Mouse (Mus musculus): ENCODE results near the gene Cacfd1.

Cacfd1 gene

DNA sequence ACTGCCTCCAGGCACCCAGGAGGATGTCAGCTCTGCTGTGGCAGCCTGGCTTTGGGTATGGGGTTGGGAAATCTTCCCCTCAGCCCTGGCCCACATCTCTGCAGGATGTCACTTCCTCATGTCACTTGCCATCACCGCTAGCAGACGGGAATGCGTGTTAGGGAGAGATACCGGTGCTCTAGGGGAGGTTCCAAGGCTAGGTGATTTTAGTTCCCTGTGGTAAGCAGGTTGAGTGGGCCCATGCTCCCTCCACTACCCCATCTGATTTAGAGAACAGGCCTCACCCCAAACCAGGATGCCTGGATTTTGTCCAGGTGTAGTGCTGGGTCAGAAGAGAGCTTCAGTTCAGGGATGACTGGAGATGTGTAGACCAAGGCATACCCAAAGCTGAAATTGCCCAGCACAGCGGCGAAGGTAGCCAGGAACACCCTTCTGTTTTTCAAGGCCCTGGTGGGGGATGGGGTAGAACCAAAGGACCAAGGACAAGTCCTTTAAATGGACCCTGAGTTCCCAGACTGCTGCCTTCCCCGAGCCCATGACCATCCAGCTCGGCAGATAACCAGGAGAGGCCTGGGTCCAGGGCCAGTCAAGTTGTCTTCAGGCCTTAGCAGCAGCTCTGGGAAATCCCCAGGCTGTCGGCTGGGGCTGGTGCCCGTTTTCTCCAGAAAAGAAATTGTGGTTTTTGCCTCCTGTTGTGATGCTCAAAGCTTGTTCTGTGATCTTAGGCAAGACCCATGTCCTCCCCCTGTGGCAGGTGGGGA lies 17.3 kb downstream of the Cacfd1 start:
- no peak for DNase-seq (ENCODE audit: low spot score in 2 of 2)

DNA sequence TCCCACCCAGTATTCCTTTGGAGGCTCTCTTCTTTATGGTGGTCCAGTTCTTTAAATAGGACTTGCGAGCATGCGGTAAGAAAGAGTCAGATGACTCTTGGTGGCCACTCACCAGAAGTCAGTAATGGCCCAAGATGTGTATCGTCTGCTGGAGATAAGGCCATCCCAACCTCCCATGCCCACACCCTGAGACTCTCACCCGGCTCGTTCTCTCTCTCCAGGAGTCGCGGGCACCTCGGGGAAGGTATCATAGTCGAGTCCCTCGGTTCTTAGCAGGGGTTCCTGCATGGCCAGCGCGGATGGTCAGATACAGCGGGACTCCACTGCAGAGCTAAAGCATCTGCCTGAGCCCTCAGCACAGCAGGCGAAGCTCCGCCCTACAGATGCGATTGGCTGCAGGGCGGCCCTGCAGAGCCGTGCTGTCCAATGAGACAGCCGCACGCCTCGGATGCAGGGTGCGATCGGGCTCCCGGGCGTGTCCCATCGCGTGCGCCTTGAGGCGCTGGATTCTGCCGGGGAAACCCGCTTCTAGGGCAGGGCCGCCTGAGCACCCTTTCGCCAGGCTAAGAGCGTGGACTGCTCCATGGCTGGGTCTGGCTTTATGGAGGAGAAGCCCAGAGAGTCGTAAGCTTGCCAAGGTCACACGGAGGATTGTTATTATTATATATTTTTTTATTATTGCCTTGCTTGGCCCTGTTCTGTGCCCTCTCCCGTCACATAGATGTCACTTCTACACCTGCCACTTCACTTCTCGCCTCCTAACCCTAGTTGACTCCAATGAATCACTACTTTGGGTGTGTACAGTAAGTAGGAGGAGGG lies 18.1 kb downstream of the Cacfd1 start, which contains the start of gene Slc2a6:
TSS of gene Slc2a6 (minus strand) at position 381 of the 819 bp plus-strand sequence.
- peak; percentile 59 to 79 for DNase-seq (ENCODE audit: low spot score in 2 of 2)

DNA sequence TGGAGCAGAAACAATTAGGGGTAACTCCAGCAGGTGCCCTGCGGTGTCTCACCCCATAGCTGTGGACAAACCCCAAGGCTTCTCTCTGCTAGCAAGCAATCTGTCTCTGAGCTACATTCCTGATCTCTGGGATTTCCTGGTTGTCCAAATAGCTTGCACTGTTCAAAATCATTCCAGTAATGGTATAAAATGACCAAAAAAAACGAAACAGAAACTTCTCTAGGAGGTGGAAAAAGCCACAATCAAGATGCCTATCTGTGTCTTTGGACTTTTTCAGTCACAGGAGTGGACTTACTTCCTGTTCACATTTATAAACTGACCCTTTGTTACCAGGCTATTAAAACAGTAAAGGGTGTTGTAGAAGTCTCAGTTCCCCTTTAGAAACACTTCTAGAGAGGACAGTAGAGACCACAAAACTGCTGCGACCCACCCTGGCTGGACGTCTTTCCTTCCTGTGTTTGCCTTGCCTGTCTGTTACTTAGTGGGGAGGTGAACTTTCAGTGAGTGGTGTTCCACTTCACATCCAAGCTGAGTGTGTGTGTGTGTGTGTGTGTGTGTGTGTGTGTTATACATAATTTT lies 18.8 kb downstream of the Cacfd1 start:
- DNase-seq (ENCODE audit: low spot score in 2 of 2) = no peak

DNA sequence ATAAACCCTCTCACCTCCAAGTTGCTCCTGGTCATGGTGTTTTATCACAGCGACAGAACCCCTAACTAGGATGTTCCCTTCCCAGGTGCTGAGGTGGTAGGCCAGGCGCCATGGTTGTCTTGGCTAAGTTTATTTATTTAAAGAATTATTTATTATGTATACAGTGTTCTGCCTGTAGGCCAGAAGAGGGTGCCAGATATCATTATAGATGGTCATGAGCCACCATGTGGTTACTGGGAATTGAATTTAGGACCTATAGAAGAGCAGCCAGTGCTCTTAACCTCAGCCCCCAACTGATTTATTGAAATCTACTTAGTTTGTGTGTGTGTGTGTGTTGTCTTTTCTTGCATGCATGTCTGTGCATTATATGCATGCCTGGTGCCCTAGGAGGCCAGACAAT lies 22.6 kb downstream of the Cacfd1 start:
- DNase-seq (ENCODE audit: low spot score in 2 of 2) = no peak

DNA sequence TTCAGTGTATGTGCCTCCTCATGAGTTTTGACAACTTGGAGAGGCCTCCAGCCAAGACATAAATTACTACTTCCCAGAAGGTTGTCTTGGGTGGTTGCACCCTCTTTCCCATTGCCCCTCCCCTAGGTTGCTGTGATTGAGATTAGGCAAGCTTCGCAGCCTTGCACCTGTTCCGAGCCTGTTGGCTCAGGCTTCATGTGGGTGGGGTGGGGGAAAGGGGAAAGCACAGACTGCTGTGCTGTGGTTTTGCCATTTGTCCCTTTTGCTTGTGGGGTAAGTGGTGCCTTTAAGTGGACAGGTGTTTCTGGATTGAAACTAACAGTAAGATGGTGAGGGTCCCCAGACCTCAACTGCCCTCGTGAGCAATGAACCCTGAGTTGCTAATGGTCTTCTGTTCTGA lies 26.3 kb downstream of the Cacfd1 start:
- DNase-seq (ENCODE audit: low spot score in 2 of 2) = no peak

DNA sequence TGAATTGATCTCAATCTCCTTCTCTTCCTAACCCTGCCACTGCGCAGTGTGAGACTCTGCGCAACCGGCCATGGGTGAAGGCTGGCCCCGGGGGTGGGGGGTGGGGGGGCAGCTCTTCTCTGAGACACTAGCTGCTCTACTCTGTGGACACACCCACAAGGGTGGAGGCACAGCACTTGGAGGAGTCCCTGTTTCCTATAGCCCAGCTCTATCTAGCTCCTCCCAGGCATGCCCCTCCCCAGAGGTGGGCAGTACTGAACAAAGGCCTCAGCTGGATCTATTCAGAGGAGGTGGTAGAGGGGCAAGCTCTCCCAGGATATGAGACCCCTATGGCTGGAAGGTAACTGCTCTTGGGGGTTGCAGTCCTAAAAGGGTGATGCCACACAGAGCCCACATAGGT lies 27.3 kb downstream of the Cacfd1 start:
- DNase-seq (ENCODE audit: low spot score in 2 of 2) = no peak

DNA sequence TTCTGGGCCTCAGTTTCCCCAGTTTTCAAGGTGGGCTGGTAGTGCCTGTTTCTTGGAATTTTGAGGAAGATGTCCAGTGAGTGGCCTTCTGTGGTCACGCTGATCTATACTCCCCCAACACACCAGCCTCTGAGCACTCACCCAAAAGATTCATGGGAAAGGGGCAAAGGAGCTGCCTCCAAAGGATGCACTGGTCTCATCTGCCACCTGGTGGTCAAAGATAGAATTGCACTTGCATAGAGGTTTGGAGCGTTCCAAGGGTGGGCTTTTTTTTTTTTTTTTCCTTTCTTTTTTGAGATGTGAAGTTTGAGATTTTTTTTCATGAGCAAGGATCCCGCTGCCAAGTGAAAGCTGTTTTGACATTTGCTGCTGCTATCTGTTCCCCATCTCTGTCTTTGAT lies 28.9 kb downstream of the Cacfd1 start:
- peak; percentile 66 to 86 for DNase-seq (ENCODE audit: low spot score in 2 of 2)

DNA sequence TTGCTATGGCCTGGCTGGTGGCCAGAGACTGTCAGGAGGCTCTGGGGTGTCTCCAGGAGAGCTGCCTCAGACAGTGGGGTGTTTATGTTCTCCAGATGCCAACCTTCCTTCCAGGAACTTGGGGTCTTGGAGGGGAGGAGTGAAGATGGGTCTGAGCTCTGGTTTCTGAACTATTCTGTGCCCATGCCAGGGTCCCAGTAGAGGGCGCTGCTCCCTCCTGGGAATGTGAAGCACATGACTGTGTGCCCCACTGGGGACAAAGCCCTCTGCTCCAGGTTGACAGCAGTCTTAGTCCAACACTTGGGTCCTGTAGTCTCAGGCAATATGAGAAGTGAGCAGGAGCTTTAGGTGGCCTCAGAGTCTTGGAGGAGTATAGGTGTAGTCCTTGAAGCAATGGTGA lies 29.6 kb downstream of the Cacfd1 start:
- no peak for DNase-seq (ENCODE audit: low spot score in 2 of 2)

DNA sequence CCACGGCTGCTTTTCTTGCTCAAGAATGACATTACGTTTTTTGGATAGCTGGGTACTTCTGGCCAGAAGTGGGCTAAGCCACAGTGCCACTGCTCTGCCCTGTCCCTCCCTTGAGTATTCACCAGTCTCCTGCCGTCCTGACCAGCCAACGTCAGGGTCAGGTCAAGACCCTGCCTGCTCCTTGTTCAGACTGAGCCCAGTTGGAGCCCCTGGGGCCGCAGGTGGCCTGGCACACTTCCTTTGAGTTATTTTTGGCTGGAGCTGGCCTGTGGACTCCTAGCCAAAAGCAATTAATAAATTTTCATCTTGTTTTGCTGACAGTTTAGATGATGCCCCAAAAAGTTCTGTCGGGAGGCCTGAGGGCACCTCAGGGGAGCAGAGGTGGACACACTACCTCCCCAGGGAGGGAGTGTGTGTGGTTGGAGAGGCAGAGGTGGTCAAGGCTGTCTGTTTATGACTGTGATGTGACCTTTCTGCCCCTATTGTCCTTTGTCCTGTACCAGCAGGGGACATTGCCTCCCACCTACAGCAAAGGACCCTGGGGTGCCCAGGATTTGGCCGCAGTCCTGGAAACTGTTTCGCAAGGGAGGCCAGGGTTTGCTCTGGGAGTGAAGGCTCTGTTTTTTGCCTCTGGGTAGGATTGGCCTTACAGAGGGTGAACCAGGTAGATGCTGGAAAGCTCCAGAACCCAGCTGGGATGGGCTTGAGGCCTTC lies 32.6 kb downstream of the Cacfd1 start:
- no peak for DNase-seq (ENCODE audit: low spot score in 2 of 2)

DNA sequence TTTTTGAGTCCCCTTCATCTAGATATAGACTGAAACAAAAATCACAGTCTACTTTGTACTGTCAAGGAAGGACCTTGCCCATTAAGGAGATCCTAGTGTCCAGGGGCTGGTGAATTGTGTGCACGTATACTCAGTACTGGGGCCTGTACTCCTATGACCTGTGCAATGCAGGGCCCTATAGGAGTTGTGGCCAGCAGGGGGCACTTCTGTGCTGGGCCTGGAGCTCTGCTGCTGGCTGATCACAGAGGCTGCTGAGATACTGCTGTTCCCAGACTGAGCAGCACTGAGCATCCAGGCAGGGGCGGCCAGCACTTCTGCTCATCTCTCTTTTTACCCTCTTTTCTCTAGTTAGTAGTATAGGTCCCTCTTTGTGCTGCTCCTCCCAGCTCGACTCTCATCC lies 33.7 kb downstream of the Cacfd1 start:
- peak; percentile 77 to 89 for DNase-seq (ENCODE audit: low spot score in 2 of 2)

DNA sequence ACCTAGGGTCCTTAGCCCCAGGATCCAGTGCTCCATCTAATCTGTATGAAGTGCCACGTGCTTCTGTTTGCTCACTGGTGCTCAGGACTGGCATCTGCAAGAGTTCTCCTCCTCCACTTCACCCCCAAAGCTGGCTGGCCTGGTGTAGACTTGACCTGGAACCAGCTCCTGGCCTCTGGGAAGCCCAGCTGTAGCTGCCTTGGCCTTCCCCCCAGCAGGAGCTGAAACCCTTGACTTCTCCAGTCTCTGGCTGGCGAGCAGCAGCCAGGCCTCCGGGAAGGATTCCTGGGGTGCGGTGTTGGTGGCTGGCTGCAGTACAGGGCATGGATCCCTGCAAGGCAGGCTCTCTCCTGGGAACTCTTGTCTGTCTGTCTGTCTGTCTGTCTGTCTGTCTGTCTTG lies 34.4 kb downstream of the Cacfd1 start:
- DNase-seq (ENCODE audit: low spot score in 2 of 2) = no peak

DNA sequence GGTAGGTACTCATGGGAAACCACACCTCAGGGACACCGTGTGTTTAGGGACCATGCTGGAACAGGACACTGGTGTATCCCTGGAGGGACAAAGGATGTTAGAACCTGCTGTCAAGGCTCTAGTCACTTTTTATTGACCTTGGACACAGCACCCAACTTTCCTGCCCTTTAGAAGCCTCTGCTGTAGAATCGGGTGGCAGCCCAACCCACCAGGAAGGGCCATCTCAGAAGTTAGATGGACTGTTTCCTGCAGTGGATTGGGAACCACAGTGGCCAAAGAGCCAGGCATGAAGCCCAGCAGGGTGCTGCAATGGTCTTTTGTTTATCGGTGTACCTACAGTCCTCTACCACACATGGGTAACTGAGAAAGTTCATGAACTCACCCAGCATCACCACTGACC lies 34.9 kb downstream of the Cacfd1 start:
- no peak for DNase-seq (ENCODE audit: low spot score in 2 of 2)

DNA sequence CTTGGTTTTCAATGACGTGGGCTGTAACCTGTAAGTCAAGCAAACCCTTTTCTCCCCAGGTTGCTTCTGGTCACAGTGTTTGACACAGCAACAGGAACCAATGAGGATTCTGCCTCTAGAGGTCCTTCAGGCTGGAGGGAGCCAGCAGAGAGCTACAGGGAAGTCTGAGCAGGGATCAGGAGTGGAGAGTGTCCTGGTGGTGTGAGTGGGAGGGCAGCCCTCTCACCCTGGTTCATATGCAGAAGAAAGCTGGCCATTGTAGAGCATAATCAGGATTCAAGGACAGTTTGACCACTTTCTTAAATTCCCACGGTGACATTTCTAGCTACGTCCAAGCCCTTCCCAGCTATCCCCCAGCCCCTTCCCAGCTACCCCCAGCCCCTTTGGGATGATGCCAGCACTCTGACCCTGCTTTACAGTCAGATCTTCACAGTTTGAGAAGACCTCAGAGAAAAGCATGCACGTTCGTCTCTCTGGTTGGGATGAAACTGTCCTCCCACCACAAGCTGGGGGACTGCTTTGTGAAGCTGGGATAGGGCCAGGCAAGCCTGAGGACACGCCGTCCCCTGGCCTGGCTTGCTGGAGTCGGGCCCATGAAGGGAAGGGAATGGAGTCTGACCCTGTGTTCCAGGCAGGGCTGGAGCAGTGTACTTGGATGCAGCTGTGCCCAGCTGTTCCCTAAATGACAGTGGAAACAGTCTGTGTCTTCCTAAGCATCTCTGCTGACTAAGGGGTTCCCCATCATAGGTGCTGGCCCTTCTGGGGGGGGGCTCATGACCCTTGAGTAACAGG lies 36.4 kb downstream of the Cacfd1 start:
- no peak for DNase-seq (ENCODE audit: low spot score in 2 of 2)

DNA sequence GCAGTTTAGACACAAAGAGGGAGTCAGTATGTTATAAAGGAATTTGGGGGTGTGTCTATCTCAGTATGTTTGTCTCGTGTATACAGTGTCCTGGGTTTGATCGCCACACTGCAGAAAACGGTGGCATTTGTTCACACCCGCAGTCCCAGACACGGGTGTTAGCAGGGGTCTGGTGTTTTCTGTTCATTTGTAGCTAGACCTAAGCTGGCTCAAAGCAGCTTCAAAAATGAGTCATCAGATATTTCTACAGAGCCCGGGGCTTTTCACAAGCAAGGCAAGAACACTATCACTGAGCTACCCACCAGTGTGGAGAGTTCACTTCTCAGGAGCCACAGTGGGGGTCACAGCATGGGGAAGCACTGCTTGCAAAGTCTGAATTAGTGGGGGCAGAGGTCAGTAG lies 39.7 kb downstream of the Cacfd1 start:
- DNase-seq (ENCODE audit: low spot score in 2 of 2) = no peak

DNA sequence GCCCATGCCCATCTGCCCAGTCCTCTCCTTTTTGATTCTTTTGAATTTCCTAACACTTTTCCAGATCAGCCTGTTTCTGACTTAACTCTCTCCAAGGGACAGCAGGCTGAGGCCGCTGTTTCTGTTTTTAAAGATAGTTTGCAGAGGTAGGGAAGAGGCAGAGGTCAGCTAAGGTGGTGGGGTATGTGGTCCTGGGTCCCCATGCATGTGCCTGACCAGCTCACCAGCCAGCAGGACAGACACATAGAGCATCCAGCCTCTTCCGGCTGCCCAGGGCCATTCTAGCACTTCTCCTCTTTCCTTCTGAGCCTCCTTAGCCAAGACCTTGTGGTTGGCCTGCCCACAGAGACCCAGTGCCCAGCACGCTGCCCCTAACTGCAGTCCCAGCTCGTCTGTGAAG lies 48.5 kb downstream of the Cacfd1 start:
- DNase-seq (ENCODE audit: low spot score in 2 of 2) = no peak

DNA sequence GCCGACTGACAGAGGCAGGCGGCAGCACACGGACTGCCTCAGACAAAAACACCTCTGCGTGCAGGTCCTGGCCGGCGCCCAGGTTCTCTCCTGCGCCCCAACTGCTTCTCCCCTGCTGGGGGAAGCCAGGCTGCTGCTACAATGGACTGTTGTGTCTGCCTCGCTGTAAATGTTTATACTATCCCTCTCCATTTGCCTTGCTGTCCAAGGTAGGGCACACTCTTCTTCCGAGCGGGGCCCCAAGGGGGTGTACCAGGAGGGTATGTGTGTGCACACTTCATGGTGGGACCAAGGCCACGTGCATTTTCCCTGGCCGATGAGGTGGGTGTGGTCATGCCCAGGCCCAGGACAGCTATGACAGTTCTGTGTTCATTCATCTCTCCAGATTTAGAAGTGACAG lies 49.0 kb downstream of the Cacfd1 start:
- no peak for DNase-seq (ENCODE audit: low spot score in 2 of 2)

DNA sequence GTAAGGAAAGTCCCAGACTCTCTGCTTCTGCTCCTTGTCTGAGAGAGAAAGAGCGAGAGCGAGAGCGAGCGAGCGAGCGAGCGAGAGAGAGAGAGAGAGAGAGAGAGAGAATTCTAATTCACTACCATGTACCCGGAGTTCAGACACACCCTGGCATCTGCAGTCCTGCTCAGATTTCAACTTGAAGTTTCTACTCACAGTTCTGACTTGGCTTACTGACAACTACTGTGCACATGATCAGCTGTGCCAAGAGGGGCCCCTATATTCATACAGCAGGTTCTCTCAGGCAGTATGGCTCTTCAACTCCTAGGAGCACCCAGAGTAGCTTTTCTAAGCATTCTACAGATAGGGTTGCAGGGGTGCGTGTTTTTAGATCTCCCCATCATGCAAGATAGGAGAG lies 49.5 kb downstream of the Cacfd1 start:
- no peak for DNase-seq (ENCODE audit: low spot score in 2 of 2)

DNA sequence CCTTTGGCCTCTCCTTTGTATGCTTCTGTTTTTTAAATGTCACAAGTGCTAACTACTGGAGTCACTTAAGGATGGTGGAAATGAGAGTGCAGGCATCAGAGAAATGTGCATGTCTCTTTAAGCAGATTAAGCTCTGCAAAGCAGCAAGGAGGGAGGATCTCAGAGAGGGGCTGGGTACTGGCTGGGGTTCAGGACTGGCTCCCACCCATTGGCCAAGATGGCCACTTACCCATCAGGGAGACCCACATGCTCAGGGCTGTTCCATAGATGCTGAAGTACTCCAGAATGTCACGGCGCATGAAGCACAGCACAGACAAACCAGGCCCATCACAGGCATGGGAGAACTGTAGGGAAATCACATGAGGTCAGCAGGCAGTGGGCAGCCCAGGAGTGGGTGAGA lies 57.4 kb downstream of the Cacfd1 start:
- DNase-seq (ENCODE audit: low spot score in 2 of 2) = no peak

DNA sequence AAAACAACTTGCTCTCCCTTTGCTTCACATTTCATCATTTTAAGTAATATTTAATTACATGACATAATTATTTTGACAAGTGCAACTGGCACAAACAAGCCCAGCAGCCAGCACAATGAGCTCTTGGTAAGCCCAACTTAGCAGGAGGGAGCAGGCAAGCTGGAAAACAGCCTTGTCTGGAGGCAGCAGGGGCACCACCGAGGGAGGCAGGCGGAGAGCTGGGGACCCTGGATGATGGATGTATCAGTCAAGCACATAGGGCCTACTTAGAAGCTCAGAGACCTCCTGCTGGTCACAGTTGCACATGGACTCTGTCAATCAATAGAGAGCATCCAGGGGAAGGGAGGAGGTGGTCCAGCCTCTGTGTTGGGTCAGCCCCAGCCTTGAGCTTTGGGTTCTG lies 58.3 kb downstream of the Cacfd1 start:
- no peak for DNase-seq (ENCODE audit: low spot score in 2 of 2)

DNA sequence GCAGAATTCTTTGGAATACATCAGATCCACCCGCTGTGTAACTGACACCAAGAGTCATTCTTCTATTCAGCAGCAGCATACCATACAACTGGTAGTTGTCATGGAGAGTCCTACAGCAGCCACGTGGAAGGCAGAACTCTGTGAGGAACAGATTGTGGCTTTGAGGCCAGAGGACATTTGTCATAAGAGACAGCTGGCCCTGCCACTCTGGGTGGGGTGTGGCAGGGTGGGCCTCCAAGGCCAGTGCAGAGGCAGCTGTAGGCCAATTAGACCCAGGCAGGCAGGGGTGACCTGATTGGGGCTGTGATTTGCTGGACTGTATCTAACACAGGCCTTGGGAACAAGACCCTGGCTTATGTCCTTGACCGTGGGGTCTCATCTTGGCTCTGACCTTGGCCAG lies 59.9 kb downstream of the Cacfd1 start:
- DNase-seq (ENCODE audit: low spot score in 2 of 2) = no peak

DNA sequence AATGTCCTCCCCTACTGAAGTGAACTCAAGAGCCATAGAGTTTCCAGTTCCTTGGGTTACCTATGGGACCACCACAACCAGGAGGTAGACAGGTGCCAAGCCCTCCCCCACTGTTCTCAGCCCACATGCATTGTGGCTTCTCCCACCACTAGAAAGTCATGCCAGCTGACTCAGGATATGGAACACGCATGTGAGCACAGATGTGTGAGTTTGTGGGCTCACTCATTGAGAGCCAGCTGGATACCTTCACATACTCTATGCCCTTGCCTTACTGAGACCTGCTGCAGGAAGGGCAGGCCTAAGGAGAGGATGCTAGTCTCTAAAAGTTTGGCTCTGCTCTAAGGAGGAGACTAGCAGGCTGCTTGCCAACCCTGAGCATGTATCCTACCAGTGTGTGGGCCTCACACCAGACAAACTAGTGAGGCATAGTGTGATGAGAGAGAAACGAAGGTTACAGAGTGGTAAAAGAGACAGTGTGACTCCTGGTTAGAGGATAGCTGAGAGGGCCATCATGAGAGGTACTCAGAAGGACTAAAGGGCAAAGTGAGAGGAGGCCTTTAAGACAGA lies 60.6 kb downstream of the Cacfd1 start:
- no peak for DNase-seq (ENCODE audit: low spot score in 2 of 2)
